Mouse (Mus musculus): ENCODE results near the gene Lypd6b. TPM values are rescaled to one million over a fixed set of nuclear protein-coding genes. Genes with fewer than 3 reads are reported as not detected.

Gene Lypd6b
- polyA plus RNA-seq, 1 experiment = 6.2 TPM

- DNase-seq (ENCODE audit: low read depth) = no peak
- TF ChIP-seq POLR2A (IDR thresholded peaks at IDR 0.05; ENCODE audit: borderline replicate concordance, extremely low read depth, insufficient read depth, insufficient read length, poor library complexity, severe bottlenecking) = no peak
- peak; percentile 73; the same call in 1 of the 2 replicates for TF ChIP-seq CTCF (IDR thresholded peaks at IDR 0.05; ENCODE audit: borderline replicate concordance, extremely low read depth, insufficient read depth, insufficient read length)
Measured at GRCm38 (mm10) chr2:49748628-49749342, 38.7 kb upstream of the Lypd6b start.

- no peak for TF ChIP-seq CTCF (IDR thresholded peaks at IDR 0.05; ENCODE audit: borderline replicate concordance, extremely low read depth, insufficient read depth, insufficient read length)
- DNase-seq (ENCODE audit: low read depth) = no peak
Measured at GRCm38 (mm10) chr2:49749730-49750576, 37.5 kb upstream of the Lypd6b start.

- DNase-seq (ENCODE audit: low read depth) = peak; percentile 63
- TF ChIP-seq CTCF (IDR thresholded peaks at IDR 0.05; ENCODE audit: borderline replicate concordance, extremely low read depth, insufficient read depth, insufficient read length) (no peak), POLR2A (IDR thresholded peaks at IDR 0.05; ENCODE audit: borderline replicate concordance, extremely low read depth, insufficient read depth, insufficient read length, poor library complexity, severe bottlenecking) (no peak)
Measured at GRCm38 (mm10) chr2:49751544-49752210, 35.8 kb upstream of the Lypd6b start.

- no peak for DNase-seq (ENCODE audit: low read depth)
- TF ChIP-seq POLR2A (IDR thresholded peaks at IDR 0.05; ENCODE audit: borderline replicate concordance, extremely low read depth, insufficient read depth, insufficient read length, poor library complexity, severe bottlenecking) (no peak), CTCF (IDR thresholded peaks at IDR 0.05; ENCODE audit: borderline replicate concordance, extremely low read depth, insufficient read depth, insufficient read length) (no peak)
Measured at GRCm38 (mm10) chr2:49752211-49752607, 35.3 kb upstream of the Lypd6b start.

GRCm38 (mm10) chr2:49753062-49753461 lies 34.4 kb upstream of the Lypd6b start:
- TF ChIP-seq POLR2A (IDR thresholded peaks at IDR 0.05; ENCODE audit: borderline replicate concordance, extremely low read depth, insufficient read depth, insufficient read length, poor library complexity, severe bottlenecking) (no peak), CTCF (IDR thresholded peaks at IDR 0.05; ENCODE audit: borderline replicate concordance, extremely low read depth, insufficient read depth, insufficient read length) (no peak)
- no peak for DNase-seq (ENCODE audit: low read depth)

- peak; percentile 83 for DNase-seq (ENCODE audit: low read depth)
Measured at GRCm38 (mm10) chr2:49755054-49755453, 32.4 kb upstream of the Lypd6b start.

GRCm38 (mm10) chr2:49757616-49758015 lies 29.9 kb upstream of the Lypd6b start:
- DNase-seq (ENCODE audit: low read depth) = no peak
- no peak for TF ChIP-seq CTCF (IDR thresholded peaks at IDR 0.05; ENCODE audit: borderline replicate concordance, extremely low read depth, insufficient read depth, insufficient read length)
- no peak for TF ChIP-seq POLR2A (IDR thresholded peaks at IDR 0.05; ENCODE audit: borderline replicate concordance, extremely low read depth, insufficient read depth, insufficient read length, poor library complexity, severe bottlenecking)

More at GRCm38 (mm10) chr2:49755054-49755453, 32.4 kb upstream of the Lypd6b start:
- TF ChIP-seq POLR2A (IDR thresholded peaks at IDR 0.05; ENCODE audit: borderline replicate concordance, extremely low read depth, insufficient read depth, insufficient read length, poor library complexity, severe bottlenecking) = no peak
- TF ChIP-seq CTCF (IDR thresholded peaks at IDR 0.05; ENCODE audit: borderline replicate concordance, extremely low read depth, insufficient read depth, insufficient read length) = no peak

- TF ChIP-seq CTCF (IDR thresholded peaks at IDR 0.05; ENCODE audit: borderline replicate concordance, extremely low read depth, insufficient read depth, insufficient read length) (peak; percentile 63; the same call in 1 of the 2 replicates), POLR2A (IDR thresholded peaks at IDR 0.05; ENCODE audit: borderline replicate concordance, extremely low read depth, insufficient read depth, insufficient read length, poor library complexity, severe bottlenecking) (no peak)
- peak; percentile 93 for DNase-seq (ENCODE audit: low read depth)
Measured at GRCm38 (mm10) chr2:49764331-49764946, 23.0 kb upstream of the Lypd6b start.

- TF ChIP-seq CTCF (IDR thresholded peaks at IDR 0.05; ENCODE audit: borderline replicate concordance, extremely low read depth, insufficient read depth, insufficient read length) (no peak), POLR2A (IDR thresholded peaks at IDR 0.05; ENCODE audit: borderline replicate concordance, extremely low read depth, insufficient read depth, insufficient read length, poor library complexity, severe bottlenecking) (no peak)
- DNase-seq (ENCODE audit: low read depth) = no peak
Measured at GRCm38 (mm10) chr2:49768916-49769315, 18.6 kb upstream of the Lypd6b start.

GRCm38 (mm10) chr2:49770440-49770839 lies 17.0 kb upstream of the Lypd6b start:
- no peak for DNase-seq (ENCODE audit: low read depth)
- no peak for TF ChIP-seq CTCF (IDR thresholded peaks at IDR 0.05; ENCODE audit: borderline replicate concordance, extremely low read depth, insufficient read depth, insufficient read length)
- TF ChIP-seq POLR2A (IDR thresholded peaks at IDR 0.05; ENCODE audit: borderline replicate concordance, extremely low read depth, insufficient read depth, insufficient read length, poor library complexity, severe bottlenecking) = no peak

- TF ChIP-seq CTCF (IDR thresholded peaks at IDR 0.05; ENCODE audit: borderline replicate concordance, extremely low read depth, insufficient read depth, insufficient read length) = no peak
- TF ChIP-seq POLR2A (IDR thresholded peaks at IDR 0.05; ENCODE audit: borderline replicate concordance, extremely low read depth, insufficient read depth, insufficient read length, poor library complexity, severe bottlenecking) = no peak
- no peak for DNase-seq (ENCODE audit: low read depth)
Measured at GRCm38 (mm10) chr2:49771172-49771571, 16.3 kb upstream of the Lypd6b start.
